Mouse (Mus musculus) CD8-positive naive resting alpha-beta T cell, adult 2 months (primary cell): Measurements from ENCODE around the gene Chst15.

Experiments
- DNase-seq, 2 experiments: peaks; one replicate each; pipeline ENCODE4 v3.0.0; 2022; ENCODE audit warnings: low read depth in 2 of 2, low spot score in 2 of 2

The Chst15 gene

GRCm38 (mm10) chr7:132304424-132305085 lies 12.5 kb downstream of the Chst15 start:
- DNase-seq, result peak in 1 of 2 experiments; percentile 11

GRCm38 (mm10) chr7:132303988-132304387 lies 13.0 kb downstream of the Chst15 start:
- peak in 1 of 2 experiments; percentile 15 for DNase-seq

GRCm38 (mm10) chr7:132302508-132303241 lies 14.4 kb downstream of the Chst15 start:
- DNase-seq, result no peak

DNA sequence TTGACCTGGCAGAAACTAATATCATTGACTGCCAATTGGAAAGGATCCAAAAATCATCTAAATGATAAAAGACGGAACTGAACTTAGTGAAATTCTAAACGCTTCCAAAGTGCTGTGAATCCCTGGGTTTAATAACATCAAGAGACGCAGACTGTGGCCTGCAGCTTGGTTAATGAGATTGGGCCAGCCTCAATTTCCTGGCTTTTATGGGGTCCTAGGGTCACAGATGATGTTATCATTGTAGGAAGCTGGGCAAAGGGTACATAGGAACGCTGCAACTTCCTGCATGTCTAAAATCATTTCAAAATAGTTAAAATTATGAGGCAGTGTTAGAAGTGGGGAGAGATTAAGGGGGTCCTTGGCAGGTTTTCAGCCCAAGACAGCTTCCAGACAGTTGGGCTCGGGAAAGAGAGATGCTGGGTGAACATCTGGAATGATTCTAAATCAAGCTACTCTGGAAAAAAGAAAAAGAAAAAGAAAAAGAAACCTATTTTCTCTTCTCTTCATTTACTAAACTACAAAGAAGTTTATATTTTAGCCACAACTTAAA lies 17.3 kb downstream of the Chst15 start:
- no peak for DNase-seq

- no peak for DNase-seq
These were observed 18.5 kb downstream of the Chst15 start for GRCm38 (mm10) chr7:132298412-132298990.

DNA sequence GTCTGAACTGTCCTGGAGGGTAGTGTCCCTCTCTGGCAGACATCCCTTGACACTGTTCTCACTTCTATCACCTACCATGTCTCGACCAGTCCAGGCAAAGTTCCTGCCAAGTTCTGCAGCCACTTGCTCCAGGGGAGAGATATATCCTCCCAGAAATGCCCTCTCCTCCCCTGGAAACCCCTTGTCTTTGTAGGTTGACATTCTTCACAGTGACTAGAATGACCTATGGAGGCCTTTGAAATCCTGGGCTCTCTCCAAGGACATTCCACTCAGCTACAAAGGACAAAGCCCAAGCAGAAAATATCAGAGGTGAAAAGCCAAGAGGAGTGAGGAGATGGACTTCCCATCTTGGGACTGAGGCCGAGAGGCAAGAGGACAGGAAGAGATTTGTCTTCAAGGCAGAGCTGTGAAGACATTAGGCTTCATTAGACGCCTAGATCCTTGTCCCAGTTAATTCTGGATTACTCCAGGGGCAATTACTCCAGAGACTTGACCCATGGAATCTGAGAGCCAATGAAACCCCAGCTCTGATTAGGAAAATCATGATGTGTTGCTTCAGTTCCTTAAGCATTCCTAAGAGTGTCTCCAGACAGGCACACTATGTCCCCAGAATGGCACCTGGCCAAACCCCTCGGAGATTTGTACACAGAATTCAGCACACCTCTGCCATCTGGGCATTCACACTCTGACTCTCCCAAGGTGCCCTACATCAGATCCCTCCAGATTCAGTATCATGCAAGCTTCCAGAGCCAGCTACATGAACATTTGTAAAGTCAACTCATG lies 20.2 kb downstream of the Chst15 start:
- DNase-seq, result no peak

- no peak for DNase-seq
These were observed 20.9 kb downstream of the Chst15 start for GRCm38 (mm10) chr7:132296132-132296531.

DNA sequence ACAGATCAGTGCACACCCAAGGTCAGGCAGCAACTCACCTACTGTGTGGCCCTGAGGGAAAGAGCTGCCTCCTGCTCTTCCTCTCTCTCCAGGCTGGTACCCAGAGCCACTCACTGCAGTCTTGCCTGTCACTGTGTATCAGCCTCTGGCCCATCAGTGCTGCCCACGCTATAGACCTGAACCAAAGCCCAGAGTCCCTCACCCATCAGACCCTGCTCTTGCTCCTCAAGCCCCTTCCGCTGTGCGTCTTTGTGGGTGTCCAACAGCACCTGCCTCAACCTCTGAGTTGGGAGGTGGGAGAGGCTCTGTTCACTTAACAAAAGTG lies 29.7 kb downstream of the Chst15 start:
- no peak for DNase-seq

- peak in 1 of 2 experiments; percentile 13 for DNase-seq
These were observed 30.2 kb downstream of the Chst15 start for GRCm38 (mm10) chr7:132286630-132287339.

DNA sequence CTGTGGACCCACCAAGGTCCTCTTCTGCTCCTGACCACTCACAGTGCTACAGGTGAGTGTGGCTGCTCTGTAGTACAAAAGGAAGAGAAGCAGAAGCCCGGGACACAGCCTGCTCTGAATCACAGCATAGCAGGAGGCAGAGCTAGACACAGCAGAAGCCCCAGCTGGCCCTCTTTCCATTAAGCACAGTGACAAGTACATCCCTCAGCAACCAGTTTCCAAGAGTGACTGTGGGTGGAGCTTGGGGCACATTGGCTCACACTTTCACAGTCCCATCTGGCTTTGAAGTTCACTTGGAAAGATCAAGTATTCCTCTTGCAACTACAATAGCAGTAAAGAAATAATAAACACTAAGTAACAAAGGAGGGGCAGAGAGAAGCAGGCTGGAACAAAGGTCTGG lies 32.2 kb downstream of the Chst15 start:
- no peak for DNase-seq

DNA sequence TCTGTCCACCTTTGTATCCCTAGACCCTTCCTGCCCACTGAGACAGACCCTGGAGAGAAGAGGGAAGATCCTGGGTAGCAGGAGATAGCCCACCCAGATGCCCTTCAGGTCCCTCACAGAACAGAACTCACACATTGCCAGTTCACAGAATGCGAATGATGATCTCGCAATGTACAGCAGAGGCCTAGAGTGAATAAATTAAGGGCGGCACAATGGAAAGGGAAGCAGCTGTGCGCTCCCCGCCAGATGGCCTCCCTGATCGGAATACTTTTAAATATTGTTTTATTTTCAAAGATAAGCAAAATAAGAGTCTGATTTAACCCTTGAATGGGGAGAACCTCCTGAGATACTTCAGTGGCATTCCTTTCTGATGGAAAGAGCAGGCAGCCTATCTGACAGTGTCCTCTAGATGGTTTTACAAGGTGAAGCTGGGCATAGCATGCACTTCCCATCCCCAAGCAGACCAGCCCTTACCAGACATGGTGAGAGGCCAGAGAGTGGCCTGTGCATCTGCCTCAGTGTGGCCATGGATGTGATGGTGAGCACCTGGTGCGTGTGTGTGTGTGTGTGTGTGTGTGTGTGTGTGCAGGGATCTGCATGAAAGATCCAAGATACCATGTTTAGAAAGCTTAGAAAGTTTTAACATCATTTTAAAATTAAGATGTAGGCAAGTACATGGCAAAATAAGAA lies 32.8 kb downstream of the Chst15 start:
- no peak for DNase-seq

DNA sequence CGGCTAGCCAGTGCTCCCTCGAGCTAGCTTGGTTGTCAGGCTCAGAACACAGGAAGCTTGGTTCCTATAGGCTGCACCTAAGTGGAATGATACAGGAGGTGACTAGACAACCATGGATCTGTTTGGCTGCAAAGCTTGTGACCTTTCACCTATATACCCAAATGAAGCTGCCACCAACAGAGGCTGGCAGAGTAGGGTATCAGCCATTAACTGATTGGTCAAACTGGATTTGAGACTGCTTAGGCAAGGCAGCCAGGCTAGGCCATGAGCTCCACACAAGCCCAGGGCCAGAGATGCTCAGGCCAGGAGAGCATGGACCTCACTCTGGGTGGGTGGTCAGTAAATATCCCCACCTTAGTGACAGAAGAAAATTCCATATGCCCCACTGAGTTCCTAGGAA lies 34.5 kb downstream of the Chst15 start:
- DNase-seq, result no peak

GRCm38 (mm10) chr7:132282161-132282560 lies 34.9 kb downstream of the Chst15 start:
- DNase-seq, result no peak

GRCm38 (mm10) chr7:132281753-132282152 lies 35.3 kb downstream of the Chst15 start:
- no peak for DNase-seq

DNA sequence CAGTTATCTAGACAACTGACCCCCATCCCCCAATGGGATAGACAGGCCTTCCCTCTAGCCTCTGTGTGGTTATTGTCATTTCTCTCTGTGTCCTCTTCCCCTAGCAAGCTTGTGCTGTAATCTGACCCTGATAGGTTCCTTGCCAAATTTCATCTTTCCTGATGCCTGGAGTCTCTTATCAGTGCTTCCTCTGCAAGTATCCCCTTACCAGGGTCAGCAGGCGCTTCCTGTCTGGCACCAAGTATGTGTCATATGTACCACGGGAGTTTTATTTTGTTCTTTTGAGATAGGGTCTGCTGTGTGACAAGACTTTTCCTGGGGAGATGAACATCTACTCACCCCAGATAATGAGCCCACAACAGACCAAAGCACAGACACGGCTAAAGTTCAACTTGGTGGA lies 38.4 kb downstream of the Chst15 start:
- DNase-seq, result no peak

GRCm38 (mm10) chr7:132276287-132276686 lies 40.7 kb downstream of the Chst15 start:
- no peak for DNase-seq

- no peak for DNase-seq
These were observed 43.1 kb downstream of the Chst15 start for GRCm38 (mm10) chr7:132273741-132274513.

- DNase-seq, result no peak
These were observed 44.0 kb downstream of the Chst15 start for GRCm38 (mm10) chr7:132272984-132273383.

DNA sequence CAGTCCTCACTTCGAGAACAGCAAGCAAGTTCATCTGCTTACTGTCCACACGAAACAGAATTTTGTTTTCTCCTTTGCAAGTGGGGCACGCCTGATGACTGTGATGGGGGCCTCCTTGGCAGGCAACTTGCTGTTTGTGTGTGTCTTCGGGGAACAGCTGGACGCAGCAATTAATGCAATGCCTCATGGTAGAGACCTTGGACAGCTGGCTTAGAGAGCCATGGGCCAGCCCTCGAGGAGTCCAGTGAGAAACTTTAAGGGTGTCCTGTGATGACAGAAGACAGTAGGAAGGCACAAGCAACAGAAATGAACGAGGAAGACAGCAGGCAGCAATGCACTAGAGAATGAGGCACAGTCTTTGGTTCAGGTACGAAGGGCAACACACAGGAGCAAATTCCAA lies 46.7 kb downstream of the Chst15 start:
- DNase-seq, result no peak
